Mouse (Mus musculus) kidney, adult 2 months (tissue): Measurements from ENCODE around the gene Larp6.

ENCODE experiments used
- CTCF ChIP-seq: fragments of 200-500 bp; conservative IDR thresholded peaks from 2 replicates; pipeline ENCODE4 v1.5.1; 2011; ENCODE audit warnings: low read depth, mild to moderate bottlenecking, control low read depth, low read length, moderate library complexity, mixed read lengths; ENCODE audit not compliant: insufficient read depth, insufficient read length
- POLR2A ChIP-seq: fragments of 200-500 bp; IDR thresholded peaks from one replicate; pipeline ENCODE4 v1.6.1; 2011; ENCODE audit warnings: low read depth, low read length, control low read depth

- no peak for TF ChIP-seq POLR2A
- TF ChIP-seq CTCF: no peak
Measured at GRCm38 (mm10) chr9:60742516-60742915, 29.7 kb downstream of the Larp6 start.
